Mouse (Mus musculus) NIH3T3 (cell line): ENCODE data around the gene Cfap99.
A peak's percentile ranks its signal among the peaks of the same experiment; 100 is the strongest.

Experiments used
- DNase-seq: peaks from one replicate; pipeline ENCODE4 v3.0.0-alpha.2; 2012; ENCODE audit warnings: low read depth

The Cfap99 gene

GRCm38 (mm10) chr5:34288154-34288716 lies at the start of gene Cfap99, which contains the start of gene Zfyve28:
Cfap99 (plus strand) TSS chr5:34288600.
Zfyve28 (minus strand) TSS chr5:34288449.
- DNase-seq = no peak

GRCm38 (mm10) chr5:34242224-34242963 lies 46.0 kb upstream of the Cfap99 start:
- peak; percentile 82 for DNase-seq

- no peak for DNase-seq
These were observed 45.3 kb upstream of the Cfap99 start for GRCm38 (mm10) chr5:34243062-34243461.

- no peak for DNase-seq
These were observed 42.0 kb upstream of the Cfap99 start for GRCm38 (mm10) chr5:34246443-34246842.

- no peak for DNase-seq
These were observed 39.3 kb upstream of the Cfap99 start for GRCm38 (mm10) chr5:34249132-34249531.

GRCm38 (mm10) chr5:34250090-34250489 lies 38.3 kb upstream of the Cfap99 start:
- peak; percentile 60 for DNase-seq

GRCm38 (mm10) chr5:34251794-34252193 lies 36.6 kb upstream of the Cfap99 start:
- DNase-seq = no peak

- DNase-seq = peak; percentile 60
These were observed 36.0 kb upstream of the Cfap99 start for GRCm38 (mm10) chr5:34252307-34252966.

GRCm38 (mm10) chr5:34252967-34253519 lies 35.4 kb upstream of the Cfap99 start:
- DNase-seq = no peak

- DNase-seq = no peak
These were observed 34.1 kb upstream of the Cfap99 start for GRCm38 (mm10) chr5:34254309-34254708.

GRCm38 (mm10) chr5:34255189-34255588 lies 33.2 kb upstream of the Cfap99 start:
- DNase-seq = peak; percentile 35

GRCm38 (mm10) chr5:34259172-34259816 lies 29.1 kb upstream of the Cfap99 start:
- DNase-seq = no peak

- DNase-seq = no peak
These were observed 22.3 kb upstream of the Cfap99 start for GRCm38 (mm10) chr5:34266065-34266464.

- no peak for DNase-seq
These were observed 19.0 kb upstream of the Cfap99 start for GRCm38 (mm10) chr5:34269197-34269920.

- peak; percentile 42 for DNase-seq
These were observed 18.4 kb upstream of the Cfap99 start for GRCm38 (mm10) chr5:34269921-34270465.

GRCm38 (mm10) chr5:34271743-34272142 lies 16.7 kb upstream of the Cfap99 start:
- DNase-seq = peak; percentile 66

- no peak for DNase-seq
These were observed 15.1 kb upstream of the Cfap99 start for GRCm38 (mm10) chr5:34273251-34273681.

- DNase-seq = no peak
These were observed 14.1 kb upstream of the Cfap99 start for GRCm38 (mm10) chr5:34274268-34274667.

- no peak for DNase-seq
These were observed 13.6 kb upstream of the Cfap99 start for GRCm38 (mm10) chr5:34274676-34275293.

GRCm38 (mm10) chr5:34276191-34276590 lies 12.2 kb upstream of the Cfap99 start:
- DNase-seq = no peak

- DNase-seq = no peak
These were observed 11.7 kb upstream of the Cfap99 start for GRCm38 (mm10) chr5:34276746-34277145.
